23 mouse cellular contexts compared by ENCODE assay signal in genomic region chr12:78522804-78523394, GRCm38 (mm10).
DNase-seq lines count a peak whose midpoint lies in the region; ATAC-seq and TF ChIP-seq lines count a peak whose summit lies in the region.
"Had no signal": no experiment of that assay in that cellular context is flagged by ENCODE, and none has a peak within 500 bp of the region (broad histone marks: within the 10 kb centered on the region; RNA-seq: fewer than 3 reads in every experiment).

No protein-coding gene starts in this region.

- H3K27me3 ChIP-seq in embryonic facial prominence, embryonic 14.5 days (replicated peaks; ENCODE audit: control insufficient read depth, insufficient read depth, low read length), result no peaks in the 10 kb centered on the region
- H3K27me3 ChIP-seq in embryonic facial prominence, embryonic 10.5 days (replicated peaks; ENCODE audit: low read depth, poor library complexity, severe bottlenecking), result no peaks in the 10 kb centered on the region
- no peaks in the 10 kb centered on the region for H3K27me3 ChIP-seq in lung, embryonic 14.5 days (ENCODE audit: insufficient read depth, low read length)
- no peaks in the 10 kb centered on the region for H3K27me3 ChIP-seq in intestine, embryonic 15.5 days (replicated peaks)
- H3K27me3 ChIP-seq in forebrain, postnatal 0 days (ENCODE audit: insufficient read depth, low read length), result no peaks in the 10 kb centered on the region
- H3K27me3 ChIP-seq: embryonic facial prominence, embryonic 15.5 days; forebrain, embryonic 15.5 days; heart, embryonic 13.5 days had no signal

- H3K4me2 ChIP-seq in embryonic facial prominence, embryonic 14.5 days (ENCODE audit: low read depth, low read length), result no peak overlapping the region
- H3K4me2 ChIP-seq in lung, embryonic 14.5 days, result no peak overlapping the region
- no peak overlapping the region for H3K4me2 ChIP-seq in intestine, embryonic 15.5 days (replicated peaks)
- H3K4me2 ChIP-seq in forebrain, postnatal 0 days (ENCODE audit: low read depth), result no peak overlapping the region
- H3K4me2 ChIP-seq: embryonic facial prominence, embryonic 15.5 days; forebrain, embryonic 15.5 days; heart, embryonic 13.5 days had no signal

- H3K27ac ChIP-seq in embryonic facial prominence, embryonic 14.5 days (replicated peaks; ENCODE audit: low read depth, low read length), result no peak overlapping the region
- H3K27ac ChIP-seq in embryonic facial prominence, embryonic 10.5 days (replicated peaks), result no peak overlapping the region
- no peak overlapping the region for H3K27ac ChIP-seq in lung, embryonic 14.5 days (ENCODE audit: low read depth)
- no peak overlapping the region for H3K27ac ChIP-seq in intestine, embryonic 15.5 days
- no peak overlapping the region for H3K27ac ChIP-seq in forebrain, postnatal 0 days (ENCODE audit: low read depth, low read length)
- H3K27ac ChIP-seq: embryonic facial prominence, embryonic 15.5 days; forebrain, embryonic 10.5 days; forebrain, embryonic 15.5 days; heart, embryonic 13.5 days had no signal

- H3K9ac ChIP-seq in embryonic facial prominence, embryonic 14.5 days (ENCODE audit: low read depth, low read length), result no peak overlapping the region
- no peak overlapping the region for H3K9ac ChIP-seq in lung, embryonic 14.5 days
- H3K9ac ChIP-seq in intestine, embryonic 15.5 days, result no peak overlapping the region
- H3K9ac ChIP-seq in forebrain, postnatal 0 days, result no peak overlapping the region
- H3K9ac ChIP-seq: embryonic facial prominence, embryonic 15.5 days; forebrain, embryonic 15.5 days; heart, embryonic 13.5 days had no signal

- H3K4me3 ChIP-seq in embryonic facial prominence, embryonic 14.5 days (ENCODE audit: low read depth, low read length), result no peak overlapping the region
- H3K4me3 ChIP-seq in embryonic facial prominence, embryonic 10.5 days, result no peak overlapping the region
- no peak overlapping the region for H3K4me3 ChIP-seq in lung, embryonic 14.5 days (ENCODE audit: low read depth, low read length)
- no peak overlapping the region for H3K4me3 ChIP-seq in intestine, embryonic 15.5 days (replicated peaks)
- no peak overlapping the region for H3K4me3 ChIP-seq in forebrain, postnatal 0 days (ENCODE audit: low read depth, low read length)
- H3K4me3 ChIP-seq: embryonic facial prominence, embryonic 15.5 days; erythroblast, embryonic 14.5 days; forebrain, embryonic 10.5 days; forebrain, embryonic 15.5 days; heart, embryonic 13.5 days had no signal

- 79% methylated on average over 5 of the region's 5 CpGs for WGBS in embryonic facial prominence, embryonic 14.5 days
- 91% methylated on average over 5 of the region's 5 CpGs for WGBS in embryonic facial prominence, embryonic 10.5 days
- 49% methylated on average over 5 of the region's 5 CpGs for WGBS in lung, embryonic 14.5 days
- WGBS in intestine, embryonic 15.5 days, result 77% methylated on average over 5 of the region's 5 CpGs
- WGBS in forebrain, postnatal 0 days, result 70% methylated on average over 5 of the region's 5 CpGs

- no peaks in the 10 kb centered on the region for H3K4me1 ChIP-seq in embryonic facial prominence, embryonic 14.5 days (ENCODE audit: control insufficient read depth, insufficient read depth, low read length)
- H3K4me1 ChIP-seq in embryonic facial prominence, embryonic 10.5 days, result no peaks in the 10 kb centered on the region
- H3K4me1 ChIP-seq in lung, embryonic 14.5 days (ENCODE audit: insufficient read depth), result no peaks in the 10 kb centered on the region
- H3K4me1 ChIP-seq in intestine, embryonic 15.5 days (replicated peaks), result no peaks in the 10 kb centered on the region
- no peaks in the 10 kb centered on the region for H3K4me1 ChIP-seq in forebrain, postnatal 0 days (ENCODE audit: insufficient read depth)
- H3K4me1 ChIP-seq: embryonic facial prominence, embryonic 15.5 days; forebrain, embryonic 10.5 days; forebrain, embryonic 15.5 days; heart, embryonic 13.5 days had no signal

- peak; percentile 8 for DNase-seq in embryonic facial prominence, embryonic 14.5 days (ENCODE audit: low spot score)
- DNase-seq in embryonic facial prominence, embryonic 10.5 days (ENCODE audit: low spot score), result no peak
- DNase-seq in lung, embryonic 14.5 days, result peak; percentile 85
- DNase-seq in lung, postnatal 25 days (ENCODE audit: low spot score), result no peak
- DNase-seq in lung, postnatal 10 days, result peak; percentile 2
- no peak for DNase-seq in lung, adult 18-20 months
- no peak for DNase-seq in forebrain, postnatal 0 days
- DNase-seq: adrenal gland, postnatal 10 days; B cell, adult 2 months; cerebellum, adult 18-20 months; cerebellum, adult 9-11 months; cerebellum, postnatal 36 days; gastrocnemius, postnatal 14 days; heart, postnatal 36 days had no signal

- H3K36me3 ChIP-seq in embryonic facial prominence, embryonic 14.5 days (ENCODE audit: control insufficient read depth, insufficient read depth, low read length), result no peaks in the 10 kb centered on the region
- no peaks in the 10 kb centered on the region for H3K36me3 ChIP-seq in embryonic facial prominence, embryonic 10.5 days (replicated peaks)
- no peaks in the 10 kb centered on the region for H3K36me3 ChIP-seq in lung, embryonic 14.5 days (ENCODE audit: insufficient read depth)
- H3K36me3 ChIP-seq in intestine, embryonic 15.5 days, result no peaks in the 10 kb centered on the region
- H3K36me3 ChIP-seq in forebrain, postnatal 0 days (ENCODE audit: insufficient read depth), result no peaks in the 10 kb centered on the region
- H3K36me3 ChIP-seq: embryonic facial prominence, embryonic 15.5 days; forebrain, embryonic 10.5 days; forebrain, embryonic 15.5 days; G1E; heart, embryonic 13.5 days had no signal

- no peak for TF ChIP-seq CTCF in lung, embryonic 14.5 days (IDR thresholded peaks at IDR 0.05; ENCODE audit: low read depth)
- no peak for TF ChIP-seq CTCF in forebrain, postnatal 0 days (IDR thresholded peaks at IDR 0.05; ENCODE audit: low read depth)

- no peaks in the 10 kb centered on the region for H3K9me3 ChIP-seq in embryonic facial prominence, embryonic 14.5 days (ENCODE audit: control insufficient read depth, low read length)
- H3K9me3 ChIP-seq in embryonic facial prominence, embryonic 10.5 days, result no peaks in the 10 kb centered on the region
- no peaks in the 10 kb centered on the region for H3K9me3 ChIP-seq in lung, embryonic 14.5 days (ENCODE audit: low read depth, low read length)
- no peaks in the 10 kb centered on the region for H3K9me3 ChIP-seq in intestine, embryonic 15.5 days
- no peaks in the 10 kb centered on the region for H3K9me3 ChIP-seq in forebrain, postnatal 0 days (ENCODE audit: low read length)
- H3K9me3 ChIP-seq: embryonic facial prominence, embryonic 15.5 days; forebrain, embryonic 10.5 days; forebrain, embryonic 15.5 days; G1E; heart, embryonic 13.5 days had no signal

- ATAC-seq in embryonic facial prominence, embryonic 14.5 days (ENCODE audit: low read depth), result no peak
- peak; percentile 91 for ATAC-seq in lung, embryonic 14.5 days (ENCODE audit: insufficient read depth)
- no peak for ATAC-seq in intestine, embryonic 15.5 days
- ATAC-seq in forebrain, postnatal 0 days, result no peak
- ATAC-seq: CD4-positive, CD25-positive, alpha-beta regulatory T cell, adult 4 months; forebrain, embryonic 15.5 days; hindbrain, embryonic 16.5 days had no signal

Comparison
In these comparisons a context has a peak if more than half of its experiments do, and no peak if none do; other contexts are left out.
1. DNase-seq: peak in embryonic facial prominence, embryonic 14.5 days (single experiment), lung, embryonic 14.5 days (single experiment) and lung, postnatal 10 days (single experiment); none in embryonic facial prominence, embryonic 10.5 days (single experiment), lung, postnatal 25 days (single experiment), lung, adult 18-20 months (0 of 2) and forebrain, postnatal 0 days (single experiment).